Mouse (Mus musculus): ENCODE data around the gene Enc1. TPM values are rescaled to one million over a fixed set of nuclear protein-coding genes. Genes with fewer than 3 reads are reported as not detected.
A peak's percentile ranks its signal among the peaks of the same experiment; 100 is the strongest.

Enc1 gene
- 1.9 and 2.0 TPM in 2 replicates for polyA plus RNA-seq (2015; fragmentation: Nextera tagmentation; extraction: Ambion mirVana)

DNA sequence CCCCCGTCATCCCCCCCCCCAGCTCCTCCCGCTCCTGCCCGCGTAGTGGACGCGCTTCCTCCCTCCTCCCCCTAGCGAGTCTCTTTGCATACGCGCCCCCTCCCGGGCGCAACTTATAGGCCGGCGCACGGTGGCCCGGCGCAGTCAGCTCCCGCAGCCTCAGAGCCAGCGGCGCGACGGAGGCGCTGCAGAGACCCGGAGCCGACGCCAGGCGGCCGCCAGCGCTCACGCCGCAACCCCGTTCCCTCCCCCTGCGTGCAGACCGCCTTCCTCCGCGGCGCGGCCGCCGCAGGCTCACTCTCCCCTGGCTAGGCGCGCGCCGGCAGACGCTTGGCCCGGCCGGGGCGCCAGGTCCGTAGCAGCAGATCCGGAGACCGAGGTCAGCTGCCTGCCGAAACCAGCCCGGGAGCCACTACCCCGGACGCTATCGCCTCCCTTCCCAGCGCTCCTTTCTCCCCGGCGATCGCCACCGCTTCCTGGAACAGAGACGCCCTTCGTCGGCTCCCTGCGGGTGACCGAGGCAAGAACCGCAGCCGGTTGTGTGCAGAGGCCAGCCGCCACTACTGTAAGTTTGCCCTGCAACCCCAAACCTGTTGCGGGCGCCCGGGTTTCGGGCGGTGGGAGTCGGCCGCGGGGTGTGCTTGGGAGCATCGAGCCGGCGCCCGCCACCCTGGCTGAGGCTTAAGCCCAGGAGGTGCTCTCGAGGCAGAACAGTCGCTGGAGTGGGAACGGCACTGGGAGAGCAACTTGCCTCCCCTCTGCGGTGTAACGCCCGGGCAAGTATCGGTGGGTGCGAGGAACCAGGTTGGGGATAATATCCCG lies at the start of gene Enc1:
Gene Enc1, plus strand, starts transcription at position 141 of the 822 bp plus-strand sequence.
- DNase-seq (ENCODE audit: low spot score), result peak; percentile 96

DNA sequence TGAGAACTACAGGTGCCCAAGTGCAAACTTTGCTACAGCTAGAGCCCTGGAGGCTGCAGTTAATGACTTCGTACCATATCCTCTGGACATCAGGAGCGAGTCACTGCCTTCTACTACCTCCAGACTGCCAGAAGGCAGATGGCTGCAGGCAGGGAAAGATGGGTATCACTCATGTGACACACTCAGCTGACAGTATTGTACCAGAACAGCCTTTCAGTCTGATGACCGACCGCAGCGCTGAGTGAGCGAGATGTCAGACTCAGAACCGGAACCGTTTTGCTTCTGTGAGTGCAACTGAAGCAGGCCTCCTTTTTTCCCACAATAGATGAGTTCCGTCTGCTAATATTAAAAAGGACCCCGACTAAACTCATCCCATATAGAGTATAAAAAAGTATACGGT lies 48.3 kb upstream of the Enc1 start:
- no peak for DNase-seq (ENCODE audit: low spot score)

DNA sequence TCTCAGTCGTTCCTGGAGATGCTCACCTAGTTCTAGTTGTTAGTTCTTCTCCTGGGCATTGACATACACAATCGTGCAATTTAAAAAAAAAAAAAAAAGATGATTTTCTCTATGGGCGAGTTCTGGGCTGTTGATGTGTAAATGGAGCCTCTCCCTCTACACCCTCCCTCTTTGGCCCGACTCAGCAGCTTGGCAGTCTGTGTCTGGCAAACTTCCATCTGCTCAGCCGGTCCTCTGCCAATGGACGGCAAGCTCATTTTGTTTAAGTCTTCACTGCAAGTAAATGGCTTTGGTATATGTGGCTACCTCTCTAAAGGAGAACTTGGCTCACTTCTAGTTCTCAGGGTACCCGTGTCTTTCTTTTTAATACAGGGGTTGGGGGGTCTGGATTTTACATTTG lies 47.5 kb upstream of the Enc1 start:
- DNase-seq (ENCODE audit: low spot score), result no peak

DNA sequence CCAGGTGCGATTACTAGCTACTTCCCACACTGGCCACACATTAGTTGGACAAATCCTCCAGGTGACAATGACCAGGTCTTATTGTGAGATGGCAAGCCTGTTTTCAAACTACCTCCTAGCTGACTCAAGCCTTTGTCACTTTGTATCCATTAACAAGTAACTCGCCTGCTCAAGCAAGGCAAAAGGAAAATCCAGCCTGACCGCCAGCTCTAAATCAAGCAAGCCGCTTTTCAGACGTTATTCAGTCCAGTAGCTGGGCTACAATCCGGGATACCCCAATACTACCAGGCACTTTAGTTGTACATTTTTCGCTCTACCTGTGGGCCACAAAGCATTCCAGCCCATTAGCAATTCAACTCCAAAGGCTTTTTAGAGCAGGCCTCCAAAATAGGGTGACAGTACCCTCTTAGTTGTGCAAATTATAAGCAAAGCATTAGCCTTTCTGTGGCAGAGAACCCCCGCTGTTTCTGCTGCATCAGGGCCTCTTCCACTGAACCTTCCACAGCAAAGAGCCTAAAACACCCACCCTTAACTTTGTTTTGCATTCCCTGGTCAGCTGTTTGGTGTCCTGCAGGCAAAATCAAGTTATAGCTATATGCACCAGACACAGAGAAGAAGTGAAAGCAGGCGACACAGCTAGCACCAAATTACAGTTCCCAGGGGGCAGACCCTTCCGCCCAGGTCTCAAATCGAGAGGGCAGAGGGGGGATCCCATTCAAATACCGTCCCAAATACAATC lies 44.5 kb upstream of the Enc1 start:
- DNase-seq (ENCODE audit: low spot score), result no peak

DNA sequence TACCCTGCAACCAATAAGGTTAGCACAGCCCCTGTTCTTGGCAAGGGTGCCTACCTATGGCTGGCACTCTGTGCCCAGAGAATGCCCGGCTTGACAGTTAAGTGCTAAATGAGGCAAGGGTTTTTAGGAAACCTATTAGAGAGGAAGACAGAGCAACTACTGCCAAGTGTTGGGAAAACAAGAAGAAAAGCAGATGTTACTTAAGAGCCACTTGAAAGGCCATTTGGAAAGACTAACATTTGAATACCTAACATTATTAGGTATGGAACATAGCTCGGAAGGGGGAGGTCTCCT lies 44.0 kb upstream of the Enc1 start:
- no peak for DNase-seq (ENCODE audit: low spot score)

DNA sequence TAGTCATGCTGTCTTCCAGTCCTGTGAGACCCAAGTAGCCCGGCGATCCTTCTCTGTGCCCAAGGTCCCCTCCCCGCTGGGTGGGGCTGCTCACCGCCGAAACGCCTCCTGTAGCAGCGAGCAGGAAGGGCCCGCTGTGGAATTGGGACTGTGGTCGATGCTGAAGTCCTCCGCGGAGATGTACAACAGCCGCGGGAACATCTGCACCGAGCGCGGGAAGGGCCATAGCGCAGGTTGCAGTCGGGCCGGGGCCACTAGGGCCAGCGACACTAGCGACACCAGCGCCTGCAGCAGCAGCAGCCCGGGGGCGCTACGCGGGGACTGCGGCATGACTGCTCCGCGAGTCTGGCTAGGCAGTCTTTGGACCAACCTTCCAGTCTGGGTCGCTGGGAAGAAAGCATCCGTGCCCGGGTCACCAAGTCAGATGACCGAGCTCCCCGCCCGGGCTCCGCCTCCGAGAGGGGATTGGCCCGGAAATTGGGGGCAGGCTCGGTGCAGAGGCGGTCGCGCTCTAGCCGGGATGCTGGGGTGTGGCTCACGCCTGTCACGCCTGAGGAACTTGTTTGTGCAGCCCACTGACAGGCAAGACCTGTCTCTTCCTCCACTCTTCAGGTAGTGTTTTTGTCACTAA lies 42.9 kb upstream of the Enc1 start, which contains the start of gene Hexb:
Gene Hexb, minus strand, starts transcription at position 426 of the 631 bp plus-strand sequence.
- DNase-seq (ENCODE audit: low spot score), result peak; percentile 88

DNA sequence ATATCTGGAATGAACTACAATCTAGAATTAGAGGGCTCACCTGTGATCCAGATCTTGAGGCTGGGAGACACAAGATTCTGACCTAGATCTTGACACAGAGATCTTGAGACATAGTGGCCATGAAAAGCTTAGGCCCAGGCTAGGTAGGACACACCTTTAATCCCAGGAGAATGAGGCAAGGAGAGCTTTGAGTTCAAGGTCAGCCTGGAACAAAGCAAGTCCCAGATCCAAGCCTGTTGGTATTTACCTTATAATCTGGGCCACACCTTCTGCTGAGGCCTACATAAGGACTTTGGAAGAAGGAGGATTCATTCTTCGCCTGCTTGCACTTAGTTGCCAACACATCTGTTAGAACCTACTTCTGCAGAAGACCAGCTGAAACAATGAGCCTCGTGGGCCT lies 41.8 kb upstream of the Enc1 start:
- no peak for DNase-seq (ENCODE audit: low spot score)

DNA sequence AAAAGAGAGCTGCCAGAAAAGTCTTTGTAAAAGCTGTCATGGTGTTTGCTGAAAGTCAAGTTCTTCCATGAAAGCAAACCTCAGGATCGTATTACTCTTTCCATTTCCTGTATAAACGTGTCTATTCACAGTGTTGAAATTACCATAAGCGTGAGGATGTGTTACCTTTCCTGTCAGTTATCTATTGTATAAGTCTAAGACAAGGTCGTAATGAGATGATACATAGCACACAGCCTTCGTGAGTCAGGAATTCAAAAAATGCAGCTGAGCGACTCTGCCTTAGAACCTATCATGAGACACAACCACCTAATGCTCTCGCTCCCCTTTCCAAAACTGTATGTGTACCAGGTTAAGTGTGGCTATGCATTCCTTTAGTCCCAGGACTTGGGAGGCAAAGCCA lies 39.8 kb upstream of the Enc1 start:
- DNase-seq (ENCODE audit: low spot score), result no peak

DNA sequence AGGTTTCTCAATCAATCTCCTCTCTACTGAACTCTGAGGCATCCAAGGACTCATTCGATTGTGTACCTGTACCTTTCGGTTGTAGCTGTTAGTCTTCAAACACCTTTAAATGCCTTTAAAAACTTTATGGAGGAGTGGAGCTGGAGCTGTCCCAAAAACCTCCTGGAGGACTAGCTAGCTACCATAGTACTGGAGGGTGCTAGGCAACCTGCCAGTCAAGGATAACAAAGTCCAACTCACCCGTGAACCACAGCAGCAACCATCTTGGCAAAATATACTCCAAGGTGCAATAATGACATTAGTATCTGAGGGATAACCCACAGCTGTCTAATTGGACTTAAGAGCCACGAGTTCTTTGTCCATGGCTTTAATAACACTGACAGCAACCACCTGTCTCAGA lies 39.0 kb upstream of the Enc1 start:
- no peak for DNase-seq (ENCODE audit: low spot score)

DNA sequence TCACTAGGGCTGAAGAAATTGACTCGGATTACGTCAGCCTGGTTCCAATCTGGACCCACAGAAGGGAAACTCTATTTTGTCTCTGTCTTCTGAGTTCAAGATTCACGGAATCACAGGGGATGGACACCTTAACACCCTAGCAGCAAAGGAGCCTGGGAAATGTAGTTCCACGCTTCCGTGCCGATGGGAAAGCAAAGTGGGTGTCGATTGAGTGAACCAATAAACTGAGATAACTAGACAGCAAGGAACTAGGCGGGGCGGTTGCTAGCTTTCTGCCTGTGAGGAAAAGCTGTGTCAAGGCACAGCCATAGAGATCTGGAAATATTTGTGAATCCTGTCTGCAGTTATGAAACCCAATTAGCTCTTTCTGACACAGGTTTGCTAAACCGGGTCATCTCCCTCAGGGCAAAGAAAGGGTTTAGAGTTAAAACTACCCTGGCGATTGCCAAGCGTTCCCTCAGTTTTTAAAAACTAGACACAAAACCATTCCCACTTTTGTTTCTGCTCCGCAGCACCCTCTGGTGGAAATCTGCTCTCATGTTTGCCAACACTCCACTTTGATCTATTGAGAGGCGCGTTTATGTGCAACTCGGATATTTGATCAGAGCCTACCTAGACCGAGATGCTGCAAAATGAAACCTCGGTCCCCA lies 35.7 kb upstream of the Enc1 start:
- peak; percentile 83 for DNase-seq (ENCODE audit: low spot score)

DNA sequence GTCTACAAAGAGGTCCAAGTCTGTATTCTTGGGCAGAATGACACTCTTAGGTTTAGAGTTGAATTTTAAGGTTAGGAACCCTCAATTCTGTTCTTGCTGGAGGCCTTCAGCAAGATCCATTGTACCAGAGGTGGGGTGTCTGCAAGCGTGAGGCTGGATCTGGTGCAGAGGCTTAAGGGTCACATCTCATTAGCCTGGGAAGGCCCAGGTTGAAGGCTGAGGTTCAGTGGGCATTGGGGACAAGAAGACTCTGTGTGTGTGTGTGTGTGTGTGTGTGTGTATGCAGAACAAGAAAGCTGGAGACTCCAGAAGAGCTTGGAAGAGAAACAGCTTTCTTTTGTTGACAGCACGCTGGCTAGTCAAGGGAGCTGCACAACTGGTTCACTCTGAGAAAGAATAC lies 34.9 kb upstream of the Enc1 start:
- DNase-seq (ENCODE audit: low spot score), result no peak

DNA sequence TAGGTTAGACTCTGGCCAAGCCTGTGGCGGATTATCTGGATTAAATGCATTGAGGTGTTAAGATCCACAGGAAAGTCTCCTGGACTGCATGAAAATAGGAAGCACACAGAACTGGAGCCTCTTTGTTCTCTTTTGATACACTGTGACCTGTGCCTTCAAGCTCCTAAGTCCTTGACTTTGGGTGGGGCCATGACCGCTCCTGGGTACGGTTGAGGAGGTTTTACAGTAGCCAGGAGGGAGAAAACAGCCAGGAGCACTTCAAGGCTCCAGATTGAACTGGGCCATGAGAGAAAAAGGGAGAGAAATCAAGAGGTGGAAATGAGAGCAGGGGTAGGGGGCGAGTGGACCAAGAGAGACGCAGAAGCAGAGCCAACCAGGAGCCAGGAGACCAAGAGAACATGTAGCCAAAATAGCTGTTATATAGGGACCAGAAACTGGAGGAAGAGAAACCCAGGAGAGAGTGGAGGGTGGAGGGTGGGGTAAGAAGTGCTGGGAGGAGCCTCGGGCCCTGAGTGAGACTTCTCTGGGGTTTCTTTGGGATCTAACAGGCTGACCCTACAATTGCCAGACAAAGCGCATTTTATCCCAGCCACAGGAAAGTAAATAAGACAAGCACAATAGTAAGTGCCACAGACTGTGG lies 33.3 kb upstream of the Enc1 start:
- no peak for DNase-seq (ENCODE audit: low spot score)

DNA sequence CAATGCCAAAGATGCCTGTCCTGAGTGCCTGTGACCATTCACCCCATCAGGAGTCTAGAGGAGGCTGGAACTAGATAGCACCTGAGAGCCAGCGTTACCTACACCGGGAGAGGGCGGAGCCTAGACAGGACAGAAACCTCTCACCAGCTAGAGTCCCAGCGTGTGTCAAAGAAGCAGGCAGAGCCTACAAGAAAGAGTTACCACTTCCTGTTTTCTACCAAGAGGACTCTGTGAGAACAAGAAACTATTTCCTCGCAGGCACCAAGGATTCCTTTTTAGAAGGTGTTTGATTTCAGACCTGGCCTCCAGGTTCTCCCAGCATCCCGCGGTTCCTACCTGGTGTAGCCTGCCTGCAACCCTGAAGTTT lies 32.8 kb upstream of the Enc1 start:
- DNase-seq (ENCODE audit: low spot score), result peak; percentile 88

DNA sequence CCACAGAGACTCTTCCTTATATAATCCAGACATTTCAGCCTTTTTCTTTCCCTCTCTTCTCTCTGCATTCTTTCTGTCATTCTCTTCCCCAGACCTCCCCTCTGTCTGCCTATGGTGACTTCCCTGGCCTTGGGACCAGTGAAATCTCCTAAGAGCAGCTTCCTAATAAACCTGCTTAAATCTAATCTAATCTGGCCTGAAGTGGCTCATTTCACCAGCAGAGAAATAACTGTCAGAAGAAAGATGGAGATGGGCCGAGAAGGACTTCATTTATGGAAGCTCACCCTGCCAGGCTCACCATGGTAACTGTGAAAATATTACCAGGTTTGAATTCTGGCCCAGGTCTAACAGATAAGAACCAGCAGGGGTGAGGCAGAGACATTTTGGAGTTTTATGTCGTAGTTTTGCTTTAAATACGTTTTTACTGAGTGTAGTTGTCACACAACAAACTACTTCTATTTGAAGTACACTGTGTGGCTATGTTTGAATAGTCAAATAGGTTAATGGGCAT lies 32.4 kb upstream of the Enc1 start:
- peak; percentile 15 for DNase-seq (ENCODE audit: low spot score)

DNA sequence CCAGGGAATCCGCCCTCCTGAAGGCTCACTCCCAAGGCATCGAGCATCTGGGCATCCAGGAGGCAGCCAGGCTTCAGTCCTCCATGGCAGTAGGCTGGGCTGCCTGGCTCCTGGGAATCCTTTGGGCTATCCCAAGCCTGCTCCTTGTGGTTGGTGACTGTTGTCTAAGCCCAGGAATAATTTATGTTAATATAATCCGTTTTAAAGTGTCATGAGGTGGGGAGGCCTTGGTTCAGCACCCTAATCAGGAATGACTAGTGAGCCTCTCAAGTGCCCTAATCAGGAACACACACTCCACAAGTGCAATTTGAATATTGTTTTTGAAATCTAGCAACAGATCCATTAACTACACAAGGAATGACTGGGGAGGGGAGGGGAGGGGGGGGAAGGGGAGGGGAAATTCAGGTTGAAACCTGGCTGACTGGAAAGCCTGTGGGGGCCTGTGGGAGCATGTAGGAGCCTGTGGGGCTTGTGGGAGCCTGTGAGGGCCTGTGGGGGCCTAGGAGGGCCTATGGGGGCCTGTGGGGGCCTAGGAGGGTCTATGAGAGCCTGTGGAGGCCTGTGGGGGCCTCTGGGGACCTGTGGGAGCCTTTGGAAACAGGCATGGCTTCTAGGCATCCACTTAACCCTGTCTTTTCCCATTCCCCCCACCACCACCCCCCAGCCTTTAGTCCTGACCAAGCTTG lies 26.2 kb upstream of the Enc1 start:
- no peak for DNase-seq (ENCODE audit: low spot score)

DNA sequence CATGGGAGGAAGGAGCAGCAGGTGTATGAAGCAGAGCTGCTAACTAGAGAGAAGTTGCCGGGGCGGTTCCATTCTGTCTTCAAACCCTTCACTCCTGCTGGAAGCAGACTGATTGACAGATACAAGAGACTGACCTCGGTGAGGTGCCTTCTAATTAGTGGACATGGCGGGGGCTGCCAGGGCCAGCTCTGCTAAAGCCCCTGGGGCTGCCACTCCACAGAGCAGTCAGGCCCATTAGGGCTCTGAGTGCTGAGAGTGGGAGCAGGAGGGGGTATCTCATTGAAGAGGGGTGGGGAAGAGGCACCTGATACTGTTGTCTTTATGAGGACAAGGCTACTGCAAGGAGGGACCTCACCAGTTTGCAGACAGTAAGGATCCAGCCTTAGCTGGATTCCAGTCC lies 25.3 kb upstream of the Enc1 start:
- no peak for DNase-seq (ENCODE audit: low spot score)

DNA sequence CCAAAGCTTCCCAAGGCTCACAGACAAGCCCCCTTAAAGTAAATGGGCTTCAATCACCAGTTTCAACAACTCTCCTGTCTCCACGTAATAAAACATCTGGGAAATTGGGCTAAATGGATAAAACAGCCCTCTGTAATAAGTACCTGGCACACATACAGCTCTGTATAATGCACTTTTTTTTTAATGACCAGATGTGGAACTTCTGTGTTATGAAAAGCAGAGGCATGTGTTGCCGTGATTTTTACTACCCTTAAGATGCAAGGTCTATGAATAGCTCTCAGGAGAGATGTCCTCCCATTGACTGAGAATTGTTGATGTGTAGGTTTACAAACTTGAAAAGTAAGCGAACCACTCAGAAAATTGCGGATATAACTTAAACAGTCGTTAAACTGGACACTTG lies 24.7 kb upstream of the Enc1 start:
- DNase-seq (ENCODE audit: low spot score), result no peak

DNA sequence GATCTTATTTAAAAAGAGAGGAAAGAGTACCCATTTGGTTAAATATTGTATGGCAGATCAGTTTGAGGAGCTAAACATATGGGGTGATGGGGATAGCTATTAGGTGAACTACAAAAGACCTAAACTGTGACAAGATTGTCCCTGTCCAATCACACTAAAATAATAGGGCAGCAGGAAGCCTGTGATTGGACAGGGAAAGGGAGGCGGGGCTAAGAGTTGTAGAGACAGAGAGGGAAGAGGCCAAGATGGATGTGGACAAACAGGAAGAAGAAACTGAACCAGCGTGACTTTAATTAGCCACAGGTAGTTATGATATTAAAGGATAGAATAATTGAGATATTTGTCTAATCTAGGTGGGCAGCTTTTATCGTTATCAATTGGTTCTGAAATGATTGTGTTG lies 20.9 kb upstream of the Enc1 start:
- DNase-seq (ENCODE audit: low spot score), result no peak

DNA sequence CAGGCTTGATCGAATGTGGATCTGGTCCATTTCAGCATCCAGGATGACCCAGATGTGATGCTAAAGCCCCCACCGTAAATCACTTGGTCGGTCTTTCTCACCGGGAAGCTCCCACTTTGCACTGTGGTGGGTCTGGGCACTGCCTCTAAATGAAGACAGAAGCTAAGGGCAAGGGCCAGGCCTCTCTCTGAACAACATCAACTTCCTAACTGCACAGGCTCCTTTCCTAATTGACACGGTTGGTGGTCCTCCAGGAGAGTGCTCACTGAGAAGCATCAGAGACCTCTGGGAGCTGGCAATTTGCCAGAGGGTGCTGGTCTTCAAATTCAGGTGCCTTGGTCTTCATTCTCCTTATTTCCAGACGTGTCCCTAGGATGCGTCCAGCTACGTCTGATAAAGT lies 17.0 kb upstream of the Enc1 start:
- no peak for DNase-seq (ENCODE audit: low spot score)

DNA sequence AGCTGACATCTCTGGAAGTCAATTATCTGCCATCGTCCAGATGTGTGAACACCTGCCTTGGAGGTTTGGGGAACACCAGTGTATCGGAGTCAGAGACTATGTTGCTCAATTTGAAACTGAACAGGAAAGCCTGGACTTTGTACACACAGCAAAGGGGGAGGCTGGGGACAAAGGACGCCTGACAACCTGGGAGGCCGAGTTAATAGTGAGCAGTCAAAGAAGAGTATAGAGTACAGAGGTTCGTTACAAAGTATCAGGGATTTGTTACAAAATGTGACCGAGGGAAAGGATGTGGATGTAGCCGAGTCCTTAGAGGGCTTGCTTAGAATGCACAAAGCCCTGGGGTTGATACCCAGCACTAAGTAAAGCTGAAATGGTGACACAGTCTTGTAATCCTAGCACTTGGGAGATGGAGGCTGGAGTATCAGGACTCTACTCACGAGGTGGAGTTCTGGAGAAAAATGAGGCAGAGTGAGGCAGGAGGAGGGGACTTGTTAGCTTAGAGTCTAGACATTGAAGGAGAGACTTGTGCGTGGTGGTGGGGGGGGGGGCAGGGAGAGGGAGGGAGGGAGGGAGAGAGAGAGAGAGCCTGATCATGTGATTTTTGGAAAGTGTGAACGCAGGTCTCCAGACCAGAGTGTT lies 16.4 kb upstream of the Enc1 start:
- DNase-seq (ENCODE audit: low spot score), result no peak
